Mouse (Mus musculus) CH12.LX (cell line): ENCODE results near the gene Abcd3. TPM values are rescaled to one million over a fixed set of nuclear protein-coding genes. Genes with fewer than 3 reads are reported as not detected.

Source experiments
- DNase-seq: peaks from one replicate; pipeline ENCODE4 v3.0.0-alpha.2; 2013; ENCODE audit errors: extremely low read depth
- H3K27ac ChIP-seq: 2 replicates; pipeline ENCODE4 v1.5.1; 2012; ENCODE audit warnings: low read depth, mild to moderate bottlenecking, control low read depth, moderate library complexity; ENCODE audit not compliant: insufficient read depth
- H3K27me3 ChIP-seq: replicated peaks from 2 replicates; pipeline ENCODE3; 2012; ENCODE audit warnings: inconsistent platforms
- H3K36me3 ChIP-seq, 2 experiments: replicated peaks in 1 of 2; 2 replicates each; pipeline versions ENCODE3 to v1.6.1; 2012; ENCODE audit warnings: inconsistent platforms in 1 of 2, low read length in 1 of 2, mild to moderate bottlenecking in 1 of 2, mixed read lengths in 1 of 2, moderate library complexity in 1 of 2; ENCODE audit not compliant: control insufficient read depth in 1 of 2, insufficient read depth in 1 of 2
- H3K4me1 ChIP-seq, 2 experiments: 2 replicates each; pipeline ENCODE4 v1.6.1; 2012; ENCODE audit warnings: inconsistent platforms in 1 of 2, moderate library complexity in 1 of 2; ENCODE audit not compliant: insufficient read depth in 2 of 2, control insufficient read depth in 1 of 2
- H3K4me2 ChIP-seq: 2 replicates; pipeline ENCODE4 v1.6.1; 2012; ENCODE audit warnings: low read depth, mild to moderate bottlenecking, control low read depth; ENCODE audit not compliant: poor library complexity, insufficient read depth, severe bottlenecking
- H3K4me3 ChIP-seq, 3 experiments: fragments of 150-350 bp in 1 of 3; sonication (generic) in 1 of 3; replicated peaks in 1 of 3; 2 replicates each; pipeline versions ENCODE3 to v1.5.1; 2011 to 2012; ENCODE audit warnings: low read depth in 2 of 3, low read length in 2 of 3, mild to moderate bottlenecking in 2 of 3, moderate library complexity in 2 of 3, control low read depth in 1 of 3, improper control_type of control experiment in 1 of 3, inconsistent platforms in 1 of 3, mixed read lengths in 1 of 3; ENCODE audit not compliant: poor library complexity in 1 of 3
- H3K79me2 ChIP-seq: replicated peaks from 2 replicates; pipeline ENCODE4 v1.6.1; 2012; ENCODE audit warnings: mild to moderate bottlenecking, moderate library complexity; ENCODE audit not compliant: control insufficient read depth, poor library complexity, insufficient read depth, severe bottlenecking; ENCODE audit errors: extremely low read depth
- H3K9ac ChIP-seq: 2 replicates; pipeline ENCODE4 v1.6.1; 2012; ENCODE audit warnings: low read depth, mild to moderate bottlenecking, control low read depth, moderate library complexity; ENCODE audit not compliant: insufficient read depth
- H3K9me3 ChIP-seq: replicated peaks from 2 replicates; pipeline ENCODE3; 2012; ENCODE audit warnings: low read length, inconsistent platforms, mixed read lengths
- BHLHE40 ChIP-seq: IDR thresholded peaks from 2 replicates; pipeline ENCODE4 v1.6.1; 2011; ENCODE audit warnings: mild to moderate bottlenecking, low read depth, low read length, improper control_type of control experiment
- CHD1 ChIP-seq: IDR thresholded peaks from 2 replicates; pipeline ENCODE4 v1.6.1; 2012; ENCODE audit warnings: low read depth, low read length, improper control_type of control experiment, inconsistent platforms
- CHD2 ChIP-seq: IDR thresholded peaks from 2 replicates; pipeline ENCODE4 v1.6.1; 2011; ENCODE audit warnings: low read length, improper control_type of control experiment
- E2F4 ChIP-seq: IDR thresholded peaks from 2 replicates; pipeline ENCODE4 v1.6.1; 2011; ENCODE audit warnings: low read depth, low read length, improper control_type of control experiment; ENCODE audit not compliant: insufficient replicate concordance
- ELF1 ChIP-seq: IDR thresholded peaks from 2 replicates; pipeline ENCODE4 v1.6.1; 2014; ENCODE audit warnings: low read depth, mild to moderate bottlenecking, inconsistent platforms, low read length, improper control_type of control experiment
- EP300 ChIP-seq: IDR thresholded peaks from 2 replicates; pipeline ENCODE4 v1.6.1; 2011; ENCODE audit warnings: low read length, improper control_type of control experiment
- GABPA ChIP-seq: IDR thresholded peaks from 2 replicates; pipeline ENCODE4 v1.6.1; 2012; ENCODE audit warnings: low read depth, low read length, improper control_type of control experiment, inconsistent platforms; ENCODE audit not compliant: insufficient replicate concordance
- HCFC1 ChIP-seq: IDR thresholded peaks from 2 replicates; pipeline ENCODE4 v1.6.1; 2012; ENCODE audit warnings: low read depth, mild to moderate bottlenecking, inconsistent platforms, low read length, improper control_type of control experiment
- JUN ChIP-seq: IDR thresholded peaks from 2 replicates; pipeline ENCODE4 v1.6.1; 2011; ENCODE audit warnings: low read depth, mild to moderate bottlenecking, low read length, improper control_type of control experiment, moderate library complexity; ENCODE audit not compliant: insufficient read depth
- JUND ChIP-seq: conservative IDR thresholded peaks from 2 replicates; pipeline ENCODE4 v1.6.1; 2011; ENCODE audit warnings: low read depth, low read length, improper control_type of control experiment
- KAT2A ChIP-seq: IDR thresholded peaks from 2 replicates; pipeline ENCODE4 v1.6.1; 2012; ENCODE audit warnings: low read length, improper control_type of control experiment, inconsistent platforms; ENCODE audit not compliant: insufficient replicate concordance
- MAFK ChIP-seq: IDR thresholded peaks from 2 replicates; pipeline ENCODE4 v1.6.1; 2011; ENCODE audit warnings: low read length, improper control_type of control experiment; ENCODE audit not compliant: insufficient replicate concordance
- MAZ ChIP-seq: IDR thresholded peaks from 2 replicates; pipeline ENCODE4 v1.6.1; 2012; ENCODE audit warnings: low read depth, mild to moderate bottlenecking, inconsistent platforms, low read length, improper control_type of control experiment, moderate library complexity
- MXI1 ChIP-seq: IDR thresholded peaks from 2 replicates; pipeline ENCODE4 v1.6.1; 2011; ENCODE audit warnings: mild to moderate bottlenecking, low read depth, low read length, improper control_type of control experiment
- NELFE ChIP-seq: IDR thresholded peaks from 2 replicates; pipeline ENCODE4 v1.6.1; 2011; ENCODE audit warnings: low read depth, low read length, improper control_type of control experiment
- POLR2AphosphoS2 ChIP-seq: IDR thresholded peaks from 2 replicates; pipeline ENCODE4 v1.6.1; 2011; ENCODE audit warnings: low read depth, low read length, improper control_type of control experiment
- RAD21 ChIP-seq: IDR thresholded peaks from 2 replicates; pipeline ENCODE4 v1.6.1; 2011; ENCODE audit warnings: low read depth, mild to moderate bottlenecking, low read length, improper control_type of control experiment, moderate library complexity
- RCOR1 ChIP-seq: conservative IDR thresholded peaks from 2 replicates; pipeline ENCODE4 v1.6.1; 2012; ENCODE audit warnings: low read depth, mild to moderate bottlenecking, inconsistent platforms, low read length, improper control_type of control experiment
- SIN3A ChIP-seq: IDR thresholded peaks from 2 replicates; pipeline ENCODE4 v1.6.1; 2012; ENCODE audit warnings: low read length, improper control_type of control experiment, inconsistent platforms
- SMC3 ChIP-seq: IDR thresholded peaks from 2 replicates; pipeline ENCODE4 v1.6.1; 2011; ENCODE audit warnings: low read depth, low read length, improper control_type of control experiment
- UBTF ChIP-seq: IDR thresholded peaks from 2 replicates; pipeline ENCODE4 v1.6.1; 2012; ENCODE audit warnings: low read depth, mild to moderate bottlenecking, inconsistent platforms, low read length, improper control_type of control experiment, moderate library complexity
- USF1 ChIP-seq: IDR thresholded peaks from 2 replicates; pipeline ENCODE4 v1.6.1; 2014; ENCODE audit warnings: low read depth, mild to moderate bottlenecking, inconsistent platforms, low read length, improper control_type of control experiment
- USF2 ChIP-seq: conservative IDR thresholded peaks from 2 replicates; pipeline ENCODE4 v1.6.1; 2011; ENCODE audit warnings: low read depth, low read length, improper control_type of control experiment
- ZMIZ1 ChIP-seq: IDR thresholded peaks from 2 replicates; pipeline ENCODE4 v1.6.1; 2012; ENCODE audit warnings: low read depth, mild to moderate bottlenecking, inconsistent platforms, low read length, improper control_type of control experiment
- dilution Hi-C: fragments of 300-500 bp; cut with MboI; formaldehyde crosslinking; loops from 2 replicates; pipeline ENCODE4 v1.14.3; 2020; ENCODE audit warnings: low sequenced_read_pairs; ENCODE audit not compliant: extremely low pct_unique_long_range_greater_than_20kb, extremely low pct_ligation_motif_present
- in situ Hi-C: fragments of 300-500 bp; cut with MboI; formaldehyde crosslinking; loops from 3 replicates; pipeline ENCODE4 v1.14.3; 2019; ENCODE audit warnings: low sequenced_read_pairs, low pct_ligation_motif_present, low pct_unique_long_range_greater_than_20kb, mixed read lengths
- polyA plus RNA-seq: library from polyadenylated mRNA; unstranded; fragments of >175 nt; gene quantifications from 2 replicates; pipeline ENCODE4 v1.2.1, GENCODE M21; 2012; ENCODE audit warnings: low read depth; ENCODE audit not compliant: insufficient read length
- total RNA-seq, 2 experiments: library from RNA; depleted of rRNA; stranded (reverse); fragments of 300-350 nt in 1 of 2; fragments of >200 nt in 1 of 2; gene quantifications; 2 replicates each; pipeline ENCODE4 v1.2.3; 2012 to 2014

Abcd3 gene
- total and polyA plus RNA-seq, 3 experiments = 53.5 to 65.9 (median 53.8) TPM

- Histone ChIP-seq H3K36me3 (no peaks in the 10 kb centered on the region), H3K9me3 (no peaks in the 10 kb centered on the region), H3K4me2 (no peak overlapping the region), H3K4me1 (no peaks in the 10 kb centered on the region), H3K9ac (no peak overlapping the region), H3K4me3 (no peak overlapping the region), H3K79me2 (no peaks in the 10 kb centered on the region), H3K27ac (no peak overlapping the region), H3K27me3 (no peaks in the 10 kb centered on the region)
- dilution Hi-C loops (no loop called here), in situ Hi-C loops (loop anchor here (25.0 kb wide), 1 partner anchor 402 kb away; no protein-coding TSS in a partner anchor)
- TF ChIP-seq RAD21 (no peak), BHLHE40 (no peak), RCOR1 (no peak), E2F4 (no peak), GABPA (no peak), MAFK (no peak), KAT2A (no peak), POLR2AphosphoS2 (no peak), JUN (no peak), MAZ (no peak), SMC3 (no peak), NELFE (no peak), SIN3A (no peak), JUND (no peak), USF1 (no peak), EP300 (no peak), UBTF (no peak), CHD1 (no peak), CHD2 (no peak)
- no peak for DNase-seq
Observed at GRCm38 (mm10) chr3:121714461-121714860, 100.6 kb downstream of the Abcd3 start.

DNA sequence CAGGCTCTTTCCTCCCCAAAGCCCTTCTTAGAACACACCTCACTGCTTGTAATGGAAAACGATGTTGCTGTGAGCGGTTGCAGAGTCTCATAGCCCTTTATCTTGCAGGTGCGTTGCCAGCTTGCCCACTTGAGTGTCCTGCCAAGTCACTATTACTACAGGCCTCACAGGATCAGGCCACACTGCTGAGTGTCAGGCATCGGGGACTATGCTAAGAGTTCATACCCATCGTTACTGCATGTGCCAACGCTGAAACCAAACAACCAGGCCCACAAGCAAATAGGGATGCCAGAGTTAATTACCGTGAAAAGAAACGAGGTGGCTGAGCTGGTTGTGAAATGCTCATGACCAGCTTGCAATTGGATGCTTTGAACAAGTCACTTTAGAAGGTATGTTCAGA, 101.3 kb downstream of the Abcd3 start:
- in situ Hi-C loops (loop anchor here (25.0 kb wide), 1 partner anchor 402 kb away; no protein-coding TSS in a partner anchor), dilution Hi-C loops (no loop called here)
- H3K9ac ChIP-seq = no peak overlapping the region
- DNase-seq = no peak
- H3K36me3 ChIP-seq = no peaks in the 10 kb centered on the region
- H3K4me1 ChIP-seq = no peaks in the 10 kb centered on the region
- H3K4me3 ChIP-seq = no peak overlapping the region
- H3K27me3 ChIP-seq = no peaks in the 10 kb centered on the region
- H3K9me3 ChIP-seq = no peaks in the 10 kb centered on the region
- no peaks in the 10 kb centered on the region for H3K79me2 ChIP-seq
- H3K4me2 ChIP-seq = no peak overlapping the region
- no peak overlapping the region for H3K27ac ChIP-seq
- TF ChIP-seq ZMIZ1 = no peak
- TF ChIP-seq CHD1 = no peak
- TF ChIP-seq ELF1 = no peak
- TF ChIP-seq HCFC1 = no peak
- no peak for TF ChIP-seq MAFK
- no peak for TF ChIP-seq USF1
- no peak for TF ChIP-seq MXI1
- no peak for TF ChIP-seq USF2
